Mouse (Mus musculus) telencephalon, adult 2 months (tissue): ENCODE measurements around the gene Lama5.
A peak's percentile ranks its signal among the peaks of the same experiment; 100 is the strongest.
"Not testable (repeated sequence)": the region's sequence is repeated elsewhere in the genome, so short reads cannot be mapped to it uniquely, and the experiment has no call there.

Source experiments
- DNase-seq: peaks from one replicate; pipeline ENCODE4 v3.0.0-alpha.2; 2011; ENCODE audit warnings: low read depth, low spot score

Lama5 gene

GRCm38 (mm10) chr2:180225762-180226378 is at the start of gene Lama5:
Gene Lama5, minus strand, starts transcription at chr2:180225859.
- DNase-seq, result no peak

DNA sequence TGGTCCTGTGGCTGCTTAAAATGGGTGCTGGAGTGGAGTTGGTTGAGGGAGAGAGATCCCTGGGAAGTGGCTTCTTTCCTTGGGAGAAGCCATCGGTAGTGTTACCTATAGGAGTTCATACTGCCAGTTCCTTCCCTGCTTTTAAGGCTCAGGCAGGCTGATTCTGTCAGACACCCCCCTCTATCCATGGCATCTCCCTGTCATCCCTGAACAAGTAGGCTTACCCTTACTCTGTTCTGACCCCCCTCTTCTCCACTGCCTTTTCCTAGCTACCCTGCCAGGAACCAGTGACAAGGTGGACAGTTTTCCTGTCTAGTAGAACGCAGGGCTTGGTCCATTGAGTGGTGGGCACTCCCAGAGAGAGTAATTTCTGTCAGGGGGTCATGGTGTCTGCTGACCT is 48.9 kb upstream of the Lama5 start:
- DNase-seq, result no peak

DNA sequence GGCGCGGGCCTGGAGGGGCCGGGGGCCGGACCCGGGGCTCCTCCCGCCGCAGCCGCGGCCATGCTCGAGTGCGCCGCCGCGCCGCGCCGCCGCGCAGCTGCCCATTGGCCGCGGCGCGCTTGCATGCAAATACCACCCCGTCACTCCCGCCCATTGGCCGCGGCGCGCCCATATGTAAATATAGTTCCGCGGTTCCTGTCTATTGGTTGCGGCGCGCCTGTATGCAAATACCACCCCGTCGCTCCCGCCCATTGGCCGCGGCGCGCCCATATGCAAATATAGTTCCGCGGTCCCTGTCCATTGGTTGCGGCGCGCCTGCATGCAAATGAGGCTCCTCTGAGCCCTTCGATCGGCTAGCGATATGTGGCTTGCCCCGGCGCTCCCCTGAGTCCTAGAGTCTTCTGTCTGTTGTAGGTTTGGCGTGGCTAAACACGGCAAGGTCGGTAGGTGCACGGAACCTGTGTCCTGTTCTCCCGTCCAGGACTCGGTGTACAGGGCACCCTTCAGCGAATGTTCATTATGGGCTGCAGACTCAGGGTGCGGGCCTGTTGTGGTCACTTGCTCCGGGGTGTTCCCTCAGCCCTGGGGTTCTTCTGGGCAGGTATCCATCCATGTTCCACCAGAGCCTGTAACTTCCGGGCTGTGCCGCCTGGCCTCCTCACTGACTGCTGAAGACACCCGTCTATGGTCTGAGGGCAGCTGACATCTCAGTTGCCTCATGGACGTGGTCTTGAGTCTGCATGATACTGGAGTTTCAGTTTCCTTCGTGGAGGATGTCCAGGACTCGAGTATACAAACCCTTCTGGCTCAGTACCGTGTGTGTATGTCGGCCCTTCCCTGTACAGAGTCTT is 48.0 kb upstream of the Lama5 start, which contains the start of gene Cables2:
Cables2 (minus strand) TSS at position 103 of the 851 bp plus-strand sequence.
- peak; percentile 95 for DNase-seq

- DNase-seq, result no peak
These were observed 47.2 kb upstream of the Lama5 start for GRCm38 (mm10) chr2:180272884-180273321.

DNA sequence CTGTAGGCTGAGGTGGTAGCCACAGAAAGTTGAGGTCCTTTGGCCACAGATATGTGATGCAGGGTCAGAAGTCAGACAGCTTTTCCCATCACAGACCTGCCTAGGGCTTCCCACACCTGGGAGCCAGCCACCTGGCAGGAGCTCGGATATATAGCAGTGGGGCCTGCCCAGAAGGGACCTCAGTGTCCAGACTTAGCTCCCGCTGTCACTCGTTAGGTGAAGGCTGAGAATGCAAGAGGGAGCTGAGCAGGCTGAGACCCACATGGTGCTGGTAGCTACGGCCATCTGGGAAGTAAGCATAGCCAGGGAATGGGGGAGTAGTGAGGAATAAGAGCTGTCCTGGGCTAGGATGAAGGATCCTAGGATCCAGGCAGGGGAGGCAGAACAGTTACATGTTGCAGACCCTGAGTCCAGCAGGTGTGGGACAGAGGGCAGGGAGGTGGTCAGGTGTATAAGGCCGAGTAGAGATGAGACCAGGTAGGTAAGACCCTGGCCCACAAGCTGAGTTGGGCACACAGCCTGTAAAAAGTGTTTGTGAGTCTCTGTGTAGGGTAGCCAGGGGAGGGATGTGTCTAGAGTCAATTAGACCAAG is 46.2 kb upstream of the Lama5 start:
- DNase-seq, result no peak

DNA sequence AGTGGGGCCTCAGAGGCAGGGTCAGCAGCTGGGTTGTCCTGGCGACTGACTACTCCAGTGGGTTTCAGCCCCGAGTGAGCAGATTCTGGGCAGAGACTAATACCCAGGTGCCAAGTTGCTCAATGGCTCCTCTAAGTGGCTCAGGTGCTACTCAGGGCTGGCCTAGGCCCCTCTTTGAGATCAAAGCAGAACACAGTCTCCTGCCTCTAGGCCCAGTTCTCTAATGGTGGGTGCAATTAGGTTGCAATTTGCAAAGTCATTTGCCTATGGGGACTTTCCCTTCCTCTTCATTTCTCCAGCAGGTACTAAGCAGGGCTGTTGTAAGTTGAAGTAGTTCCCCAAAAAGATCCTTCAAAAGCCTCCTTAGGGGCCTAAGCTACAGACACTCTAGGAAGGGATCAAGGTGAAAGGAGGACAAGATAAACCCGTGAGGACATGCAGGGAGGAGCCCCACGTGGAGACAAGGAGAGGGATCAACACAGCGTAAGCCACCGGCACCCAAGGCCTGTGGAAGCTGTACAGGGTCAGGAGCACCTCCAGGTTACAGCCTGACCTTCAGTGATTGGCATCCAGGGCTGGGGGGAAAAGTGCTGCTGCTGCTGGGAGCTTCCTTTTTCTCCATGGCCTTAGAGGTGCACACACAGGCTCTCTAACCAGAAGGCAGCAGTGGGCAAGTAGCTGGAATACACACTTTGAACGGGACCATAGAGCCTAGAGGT is 45.0 kb upstream of the Lama5 start:
- DNase-seq, result no peak

- no peak for DNase-seq
These were observed 43.7 kb upstream of the Lama5 start for GRCm38 (mm10) chr2:180269329-180269728.

DNA sequence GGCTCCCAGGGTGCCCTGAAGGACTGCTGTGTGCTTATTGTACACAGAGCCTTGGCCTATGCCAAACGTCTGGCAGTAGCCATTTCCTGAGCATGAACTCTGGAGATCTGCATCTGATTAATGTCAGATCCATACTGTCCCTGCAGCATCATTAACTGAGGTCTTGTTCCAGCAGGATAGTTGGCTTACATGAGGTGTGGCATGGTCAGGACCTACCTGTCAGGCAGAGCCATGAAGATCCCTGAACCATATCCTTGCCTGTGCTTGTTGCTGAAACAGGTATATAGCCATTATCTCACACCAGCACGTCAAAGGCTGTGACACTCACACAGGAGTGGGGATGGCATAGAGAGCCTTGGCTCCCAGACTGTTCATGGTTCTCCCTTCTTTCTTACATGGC is 42.3 kb upstream of the Lama5 start:
- no peak for DNase-seq

- DNase-seq, result no peak
These were observed 37.2 kb upstream of the Lama5 start for GRCm38 (mm10) chr2:180262891-180263290.

DNA sequence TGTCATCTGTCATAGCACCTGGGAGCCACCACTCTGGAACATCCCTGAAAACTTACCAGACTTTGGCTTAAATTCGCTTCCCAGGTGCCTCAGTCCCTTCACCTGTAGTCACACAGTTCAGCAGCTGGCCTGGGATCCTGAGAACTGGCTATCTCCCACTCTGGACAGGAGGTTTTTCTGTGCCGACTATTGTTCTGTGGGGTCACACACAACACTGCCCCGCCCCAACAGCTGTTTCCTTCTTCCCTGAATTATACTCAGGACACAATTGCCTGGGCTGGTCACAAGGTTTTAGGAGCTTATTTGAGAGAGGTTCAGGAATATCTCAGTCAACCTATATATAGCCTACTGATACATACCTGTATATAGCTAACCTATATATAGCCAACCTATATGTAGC is 36.8 kb upstream of the Lama5 start:
- no peak for DNase-seq

- no peak for DNase-seq
These were observed 36.2 kb upstream of the Lama5 start for GRCm38 (mm10) chr2:180261901-180262300.

DNA sequence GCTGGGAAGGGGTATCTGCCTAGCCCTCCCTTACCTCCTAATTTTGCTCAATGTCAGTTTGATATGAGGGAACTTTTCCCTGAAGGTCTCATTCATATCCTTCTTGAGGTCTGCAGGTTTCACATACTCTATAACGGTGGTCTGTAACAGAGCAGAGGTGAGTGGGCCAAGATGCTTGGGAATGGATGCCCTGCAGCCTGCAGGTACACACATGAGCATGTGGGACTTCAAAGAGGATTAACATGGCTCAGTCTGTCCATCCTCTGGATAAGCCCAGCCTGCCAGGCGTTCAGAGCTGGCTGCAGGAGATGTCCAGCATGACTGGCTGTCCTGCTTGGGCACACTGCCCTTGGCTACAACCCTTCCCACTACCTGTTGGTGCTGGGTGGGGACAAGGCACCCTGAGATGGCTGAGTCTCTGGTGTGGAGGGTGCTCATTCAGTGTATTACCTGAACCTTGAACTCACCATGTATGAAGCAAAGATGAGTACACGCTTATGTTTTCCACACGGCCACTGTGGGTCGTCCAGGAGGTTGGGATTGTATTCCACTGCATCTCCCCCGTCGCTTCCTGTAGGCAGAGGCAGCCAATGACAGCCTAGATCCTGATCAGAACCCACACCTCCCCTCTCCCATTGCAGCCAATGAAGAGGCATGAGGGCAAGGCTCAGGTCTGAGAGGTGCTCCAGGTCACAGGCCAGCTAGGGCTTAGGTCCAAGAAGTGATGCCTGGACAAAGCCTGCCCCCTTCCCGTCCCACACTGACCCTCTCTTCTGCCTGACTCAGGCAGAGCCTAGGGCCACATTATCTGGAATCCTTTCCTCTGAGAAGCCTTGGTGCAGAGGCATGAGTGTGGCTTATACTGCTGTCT is 35.2 kb upstream of the Lama5 start:
- no peak for DNase-seq

GRCm38 (mm10) chr2:180259826-180260609 is 34.4 kb upstream of the Lama5 start:
- not testable (repeated sequence) for DNase-seq

GRCm38 (mm10) chr2:180258951-180259484 is 33.4 kb upstream of the Lama5 start:
- DNase-seq, result not testable (repeated sequence)

GRCm38 (mm10) chr2:180257963-180258865 is 32.6 kb upstream of the Lama5 start:
- no peak for DNase-seq

DNA sequence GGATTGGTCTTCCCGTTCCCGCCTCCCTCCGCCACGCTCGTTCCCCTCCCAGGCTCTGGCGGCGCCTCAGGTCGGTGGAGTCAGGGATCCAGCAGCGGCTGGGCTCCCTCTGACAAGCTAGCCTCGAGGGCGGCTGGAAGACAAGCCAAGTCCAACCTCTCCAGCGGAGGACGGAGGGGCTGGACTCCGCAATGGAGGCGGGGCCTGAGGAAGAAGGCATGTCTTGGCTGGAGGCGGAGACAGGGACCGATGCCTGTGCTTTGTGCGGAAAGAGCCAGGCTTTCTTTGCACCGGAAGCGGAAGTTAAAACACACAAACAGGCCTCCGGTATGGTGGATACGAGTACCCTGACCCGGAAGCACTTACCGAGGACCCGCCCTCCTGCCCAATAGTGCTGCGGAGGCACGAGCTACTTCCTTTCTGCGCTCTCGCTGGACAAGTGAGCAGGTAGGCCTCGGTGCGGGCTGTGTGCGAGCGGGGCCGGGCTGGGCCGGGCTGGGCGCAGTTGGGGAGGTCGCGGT is 31.4 kb upstream of the Lama5 start, which contains the start of gene Rps21:
Rps21 (plus strand) TSS at position 377 of the 521 bp plus-strand sequence.
- DNase-seq, result peak; percentile 100

DNA sequence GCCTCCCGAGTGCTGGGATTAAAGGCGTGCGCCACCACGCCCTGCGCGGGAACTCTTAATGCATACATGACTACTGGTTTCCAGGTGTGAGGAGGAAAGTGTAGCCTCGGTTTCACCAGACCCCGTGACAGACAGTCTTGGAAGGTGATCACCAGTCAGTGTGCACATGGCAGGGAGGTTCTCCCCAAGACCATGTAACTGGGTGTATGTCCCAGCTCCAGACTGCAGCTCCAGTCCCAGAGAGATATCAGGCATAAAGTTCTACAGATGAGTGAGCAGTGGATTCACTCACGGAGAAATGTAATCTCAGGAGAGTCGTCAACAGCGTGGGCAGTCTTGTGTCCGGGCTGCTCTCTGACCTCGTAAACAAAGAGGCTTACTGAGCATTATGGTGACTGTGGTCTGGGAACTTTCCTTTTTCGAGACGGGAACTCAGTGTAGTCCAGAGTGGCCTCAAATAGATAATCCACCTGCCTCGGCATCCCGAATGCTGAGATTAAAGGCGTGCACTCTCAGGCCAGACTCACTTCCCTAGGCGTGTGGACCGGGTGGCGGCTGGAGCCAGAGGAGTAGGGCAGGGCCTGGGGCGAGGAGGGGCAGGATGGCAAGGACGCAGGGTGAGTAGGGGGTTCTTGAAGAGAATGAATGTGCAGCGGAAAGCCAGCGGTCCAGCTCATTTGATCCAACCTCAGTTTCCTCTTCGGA is 30.8 kb upstream of the Lama5 start:
- DNase-seq, result no peak

DNA sequence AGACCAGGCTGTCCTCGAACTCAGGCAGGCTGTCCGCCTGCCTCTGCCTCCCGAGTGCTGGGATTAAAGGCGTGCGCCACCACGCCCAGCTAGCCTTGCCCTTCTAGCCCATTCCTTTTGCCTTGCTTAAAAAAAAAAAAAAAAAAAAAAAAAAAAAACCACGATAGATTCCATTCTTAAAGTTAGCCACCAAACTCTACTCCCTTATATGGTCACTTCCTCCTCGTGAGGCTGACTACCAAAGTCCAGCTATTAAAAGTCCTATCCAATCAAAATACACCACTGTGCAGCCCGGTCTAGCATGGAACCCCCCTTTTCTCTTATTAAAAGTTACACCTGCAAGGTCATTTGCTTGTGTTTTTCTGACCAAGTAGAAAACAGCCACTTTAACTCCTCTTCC is 30.0 kb upstream of the Lama5 start:
- DNase-seq, result no peak
